Mouse (Mus musculus) hindbrain, embryonic 12.5 days (tissue): ENCODE measurements around the gene Efna4. TPM values are rescaled to one million over a fixed set of nuclear protein-coding genes. Genes with fewer than 3 reads are reported as not detected.

ENCODE experiments used
- ATAC-seq: fragments of 200-750 bp; cut with Nextera tagmentation; 2 replicates; pipeline ENCODE4 v1.8.0; 2017; ENCODE audit warnings: moderate TSS enrichment; ENCODE audit not compliant: low FRiP score
- H3K27ac ChIP-seq: fragments of 300-500 bp; sonication (generic); 2 replicates; pipeline ENCODE4 v1.5.1; 2016; ENCODE audit warnings: mild to moderate bottlenecking
- H3K27me3 ChIP-seq: fragments of 300-500 bp; sonication (generic); 2 replicates; pipeline ENCODE4 v1.6.1; 2016; ENCODE audit warnings: mild to moderate bottlenecking
- H3K36me3 ChIP-seq: fragments of 300-500 bp; sonication (generic); 2 replicates; pipeline ENCODE4 v1.6.1; 2016; ENCODE audit warnings: mild to moderate bottlenecking
- H3K4me1 ChIP-seq: fragments of 300-500 bp; sonication (generic); 2 replicates; pipeline ENCODE4 v1.6.1; 2016
- H3K4me2 ChIP-seq: fragments of 300-500 bp; sonication (generic); replicated peaks from 2 replicates; pipeline ENCODE4 v1.6.1; 2016; ENCODE audit warnings: mild to moderate bottlenecking
- H3K4me3 ChIP-seq: fragments of 300-500 bp; sonication (generic); 2 replicates; pipeline ENCODE4 v1.5.1; 2016; ENCODE audit warnings: mild to moderate bottlenecking
- H3K9ac ChIP-seq: fragments of 300-500 bp; sonication (generic); 2 replicates; pipeline ENCODE4 v1.6.1; 2016; ENCODE audit warnings: mild to moderate bottlenecking, moderate library complexity
- H3K9me3 ChIP-seq: fragments of 300-500 bp; sonication (generic); replicated peaks from 2 replicates; pipeline ENCODE4 v1.6.1; 2016; ENCODE audit warnings: mild to moderate bottlenecking
- whole genome bisulfite sequencing: fragments of 180-500 bp; shearing (Covaris S2); methylation state at CpG from one replicate; pipeline ENCODE4 v1.1.7; 2016; 5-methylcytosine and 5-hydroxymethylcytosine counted together
- polyA plus RNA-seq: library from polyadenylated mRNA; unstranded; fragments of >200 nt; fragmentation: Nextera tagmentation; extraction: Ambion mirVana; gene quantifications from 2 replicates; pipeline ENCODE4 v1.2.1, GENCODE M21; 2016

The Efna4 gene
- polyA plus RNA-seq, 1 experiment from 2014 or later = 20.5 TPM

DNA sequence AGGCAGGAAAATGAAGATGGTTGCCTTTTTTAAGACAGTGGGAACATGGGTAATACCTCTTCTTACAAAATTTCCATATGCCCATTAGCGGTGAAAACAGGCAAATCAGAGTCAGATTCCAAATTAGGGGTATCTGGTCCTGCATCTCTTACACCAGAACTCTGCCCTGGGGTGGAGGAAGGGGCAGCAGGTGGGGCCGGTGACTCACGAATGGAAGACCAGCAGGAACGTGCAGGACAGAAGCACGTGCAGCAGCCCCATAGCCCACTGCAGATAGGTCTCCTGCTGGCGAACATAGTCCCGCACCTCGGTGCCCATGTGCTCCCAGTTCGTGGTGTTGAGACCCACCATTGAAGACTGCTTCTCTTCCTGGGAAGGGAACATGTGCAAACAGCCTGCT lies 18.2 kb upstream of the Efna4 start:
- H3K4me3 ChIP-seq = no peak overlapping the region
- H3K9me3 ChIP-seq = no peaks in the 10 kb centered on the region
- H3K27ac ChIP-seq = no peak overlapping the region
- no peaks in the 10 kb centered on the region for H3K4me1 ChIP-seq
- ATAC-seq = no peak
- H3K36me3 ChIP-seq = no peaks in the 10 kb centered on the region
- WGBS = 70% methylated on average over 9 of the region's 9 CpGs
- no peak overlapping the region for H3K4me2 ChIP-seq
- H3K9ac ChIP-seq = no peak overlapping the region
- peaks cover 23% of the 10 kb centered on the region; the same call in 1 of the 2 replicates for H3K27me3 ChIP-seq

DNA sequence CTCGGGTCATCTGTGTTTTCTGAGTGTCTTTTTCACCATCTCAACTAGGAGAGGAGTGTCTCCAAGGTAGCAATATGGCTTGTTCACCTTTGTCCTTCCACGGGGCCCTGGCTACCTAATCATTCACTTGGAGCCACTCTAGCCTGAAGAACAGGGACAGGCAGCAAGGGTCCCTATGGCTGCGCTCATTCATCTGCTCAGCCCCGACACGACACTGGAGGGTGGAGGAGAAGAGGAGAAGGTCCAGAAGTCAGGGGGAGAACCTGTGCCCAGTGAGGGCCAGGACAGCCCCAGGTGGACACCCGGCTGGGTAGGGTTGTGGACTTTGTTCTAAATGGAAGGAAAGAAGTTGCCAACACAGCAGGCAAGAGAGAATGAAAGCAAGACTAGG lies 17.7 kb upstream of the Efna4 start:
- Histone ChIP-seq H3K9me3 (no peaks in the 10 kb centered on the region), H3K27ac (no peak overlapping the region), H3K9ac (no peak overlapping the region), H3K27me3 (peaks cover 25% of the 10 kb centered on the region), H3K36me3 (no peaks in the 10 kb centered on the region), H3K4me1 (peaks cover 3% of the 10 kb centered on the region), H3K4me3 (no peak overlapping the region), H3K4me2 (no peak overlapping the region)
- no peak for ATAC-seq
- WGBS = 80% methylated on average over 6 of the region's 6 CpGs

DNA sequence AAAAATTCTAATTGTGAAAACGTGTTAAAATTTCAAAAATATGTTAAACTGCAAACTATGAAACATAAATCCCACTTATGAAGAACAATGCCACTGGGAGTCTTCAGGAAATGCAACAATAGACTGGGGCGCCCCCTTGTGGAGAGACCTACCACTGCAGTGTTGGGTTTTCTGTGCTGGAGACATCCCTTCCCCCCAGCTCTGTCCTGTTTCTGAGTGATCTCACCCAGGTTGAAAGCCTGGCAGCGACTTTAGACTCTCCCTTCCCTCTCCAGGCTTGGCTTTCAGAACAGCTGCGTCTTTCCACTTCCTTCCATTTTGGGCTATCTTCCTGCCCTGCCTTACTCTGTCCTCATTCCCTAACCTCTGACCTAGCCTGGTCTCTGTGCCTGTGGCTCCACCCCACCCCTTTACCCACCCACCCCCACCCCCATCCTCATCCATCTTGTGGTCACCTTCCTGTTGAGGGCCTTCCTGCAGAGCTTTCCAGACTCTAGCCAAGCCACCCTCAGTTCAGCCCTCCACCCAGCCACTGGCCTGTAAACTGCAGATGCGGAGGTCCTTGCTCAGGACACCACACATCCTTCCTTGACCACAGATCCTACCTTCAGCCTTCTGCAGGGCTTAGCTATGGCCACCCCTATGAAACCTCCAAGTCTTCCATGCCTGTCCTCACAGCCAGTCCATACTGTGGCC lies 17.1 kb upstream of the Efna4 start:
- Histone ChIP-seq H3K9ac (no peak overlapping the region), H3K4me3 (no peak overlapping the region), H3K27me3 (peaks cover 29% of the 10 kb centered on the region), H3K36me3 (no peaks in the 10 kb centered on the region), H3K4me1 (peaks cover 8% of the 10 kb centered on the region), H3K9me3 (no peaks in the 10 kb centered on the region), H3K27ac (no peak overlapping the region), H3K4me2 (no peak overlapping the region)
- 21% methylated on average over 5 of the region's 5 CpGs for WGBS
- ATAC-seq = peak; percentile 31

DNA sequence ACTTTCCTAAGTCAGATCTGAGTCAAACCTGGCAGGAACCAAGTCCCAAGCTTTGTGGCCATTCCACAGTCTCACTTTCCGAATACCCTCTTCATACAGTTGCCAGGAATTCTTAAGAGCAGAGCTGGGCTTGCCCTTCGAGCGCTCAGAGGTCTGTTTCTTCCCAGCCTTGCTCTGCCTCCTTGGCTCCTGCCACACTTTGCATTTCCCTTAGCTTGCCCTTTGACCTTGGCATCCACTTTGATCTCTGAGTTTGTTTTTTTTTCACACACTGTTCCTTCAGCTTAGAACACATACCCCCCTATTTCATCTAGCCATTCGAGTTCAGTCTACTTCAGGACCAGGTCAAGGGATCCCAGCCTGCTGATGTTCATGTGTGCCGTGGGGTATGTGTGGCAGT lies 13.4 kb upstream of the Efna4 start:
- no peaks in the 10 kb centered on the region for H3K9me3 ChIP-seq
- 69% methylated on average over 5 of the region's 5 CpGs for WGBS
- peaks cover 42% of the 10 kb centered on the region for H3K27me3 ChIP-seq
- H3K9ac ChIP-seq = no peak overlapping the region
- H3K4me1 ChIP-seq = peaks cover 15% of the 10 kb centered on the region
- ATAC-seq = no peak
- H3K36me3 ChIP-seq = 0 out of 2 replicates have a peak, but pooled peaks cover 1% of the 10 kb centered on the region
- H3K4me2 ChIP-seq = no peak overlapping the region
- no peak overlapping the region for H3K27ac ChIP-seq
- no peak overlapping the region for H3K4me3 ChIP-seq

DNA sequence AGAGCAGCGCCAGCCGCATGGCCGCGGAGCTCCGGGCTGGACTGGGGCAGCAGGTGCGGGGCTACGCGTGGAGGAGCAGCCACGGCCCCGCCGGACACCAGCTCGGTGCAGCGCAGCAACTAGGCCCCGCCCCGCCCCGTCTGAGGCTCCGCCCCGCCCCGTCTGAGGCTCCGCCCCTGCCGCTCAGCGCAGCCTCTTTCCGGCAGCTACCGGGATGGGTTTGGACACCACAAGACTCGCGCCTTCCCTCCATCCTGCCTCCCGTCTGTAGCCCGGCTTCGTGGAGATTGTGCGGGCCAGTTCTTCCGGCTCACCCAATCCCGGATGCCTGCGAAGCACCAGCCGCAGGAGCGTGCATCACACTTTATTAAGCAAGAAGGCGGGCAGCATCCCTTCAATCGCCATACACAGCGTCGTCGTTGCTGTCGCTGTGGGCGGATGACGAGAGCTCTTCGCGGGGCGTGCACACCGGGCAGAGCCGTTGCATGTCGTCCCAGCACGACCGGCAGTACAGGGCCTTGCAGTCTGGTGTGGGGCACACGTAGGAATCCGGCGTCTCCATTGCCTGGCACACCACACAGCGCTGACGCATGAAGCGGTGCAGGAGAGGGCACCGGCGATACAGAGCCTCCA lies 12.2 kb upstream of the Efna4 start, which contains the start of gene Adam15:
Gene Adam15, minus strand, starts transcription at position 128 of the 633 bp plus-strand sequence.
- peak within 1 kb of the TSS; percentile 64 for H3K9ac ChIP-seq
- peaks cover 15% of the 10 kb centered on the region for H3K4me1 ChIP-seq
- ATAC-seq = peak; percentile 93
- peak within 1 kb of the TSS; percentile 78 for H3K27ac ChIP-seq
- peak within 1 kb of the TSS; percentile 60 for H3K4me3 ChIP-seq
- peaks cover 39% of the 10 kb centered on the region for H3K27me3 ChIP-seq
- 1% methylated on average over 56 of the region's 59 CpGs for WGBS
- H3K4me2 ChIP-seq = peak within 1 kb of the TSS; percentile 94
- 0 out of 2 replicates have a peak, but pooled peaks cover 7% of the 10 kb centered on the region for H3K36me3 ChIP-seq
- H3K9me3 ChIP-seq = no peaks in the 10 kb centered on the region

DNA sequence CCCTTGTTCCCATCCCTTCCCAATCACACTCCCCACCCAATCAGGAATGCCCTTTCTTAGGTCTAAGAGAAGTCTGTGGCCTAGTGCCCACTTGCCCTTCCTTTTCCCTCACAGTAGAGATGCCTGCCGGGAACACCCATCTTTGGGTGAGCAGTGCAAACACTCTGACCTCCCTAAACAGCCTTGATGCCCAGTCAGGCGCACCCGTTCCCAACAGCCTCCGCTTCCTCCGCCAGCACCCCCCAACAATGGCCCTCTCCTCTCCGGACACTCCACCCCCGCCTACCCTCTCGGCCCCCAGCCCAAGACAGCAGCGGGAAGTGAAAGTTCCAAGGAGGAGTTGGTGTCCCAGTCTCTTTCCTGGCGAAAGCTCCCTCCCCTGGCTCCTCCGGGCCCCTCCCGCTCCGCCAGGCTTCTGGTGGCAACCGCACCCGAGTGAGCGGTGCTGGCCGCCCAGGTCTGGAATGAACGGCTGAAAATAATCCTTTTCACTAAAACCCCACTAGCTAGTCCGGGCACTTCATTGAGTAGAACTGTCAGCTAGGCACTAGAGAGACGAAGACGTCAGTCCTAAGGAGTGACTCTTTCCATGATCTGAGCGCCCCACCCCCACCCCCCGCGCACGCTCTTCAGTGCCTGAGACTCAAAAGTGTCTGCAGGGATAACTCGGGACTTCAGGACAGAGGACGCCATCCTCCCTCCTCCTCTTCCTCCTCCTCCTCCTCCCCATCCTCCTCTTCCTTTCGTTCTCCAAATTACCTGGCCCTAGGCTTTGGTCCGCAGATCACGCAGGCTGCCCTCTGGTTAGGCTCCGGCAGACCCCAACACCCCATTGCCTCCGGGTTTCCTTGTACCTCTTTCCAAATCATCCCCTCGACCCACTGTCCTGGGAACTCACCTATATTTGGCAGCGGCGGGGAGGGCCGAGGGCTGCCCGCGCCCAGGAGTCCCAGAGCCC lies 11.4 kb upstream of the Efna4 start:
- Histone ChIP-seq H3K27me3 (peaks cover 39% of the 10 kb centered on the region), H3K4me2 (peak overlapping the region; percentile 94), H3K4me1 (peaks cover 15% of the 10 kb centered on the region), H3K9me3 (no peaks in the 10 kb centered on the region), H3K9ac (peak overlapping the region; percentile 64), H3K4me3 (peak overlapping the region; percentile 60), H3K27ac (peak overlapping the region; percentile 78), H3K36me3 (0 out of 2 replicates have a peak, but pooled peaks cover 7% of the 10 kb centered on the region)
- WGBS = under 1% methylated on average over 38 of the region's 38 CpGs
- ATAC-seq = peak; percentile 29; the same call in 1 of the 2 replicates

DNA sequence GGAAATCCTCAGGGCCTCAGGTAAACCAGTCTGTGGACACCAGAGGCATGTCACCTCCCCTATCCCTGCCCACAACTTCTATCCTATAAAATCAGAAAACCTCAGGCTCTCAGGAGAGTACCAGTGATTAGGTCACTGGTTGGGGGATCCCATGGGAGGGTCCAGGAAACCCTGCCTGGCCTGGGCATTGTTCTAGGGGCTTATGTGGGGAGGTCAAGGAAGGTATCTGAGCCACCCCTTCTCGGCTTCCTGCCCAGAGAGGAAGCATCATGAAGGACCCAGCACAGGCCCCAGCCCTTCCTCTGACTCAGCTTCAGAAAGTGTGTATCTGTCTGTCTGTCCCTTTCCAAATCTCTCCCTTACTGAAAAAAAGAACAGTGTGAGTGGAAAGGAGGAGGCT lies 10.1 kb upstream of the Efna4 start:
- Histone ChIP-seq H3K9me3 (no peaks in the 10 kb centered on the region), H3K27me3 (peaks cover 32% of the 10 kb centered on the region), H3K27ac (no peak overlapping the region), H3K36me3 (peaks cover 16% of the 10 kb centered on the region; the same call in 1 of the 2 replicates), H3K4me2 (no peak overlapping the region), H3K4me3 (no peak overlapping the region), H3K9ac (no peak overlapping the region), H3K4me1 (peaks cover 15% of the 10 kb centered on the region)
- 55% methylated on average over 1 of the region's 1 CpGs for WGBS
- no peak for ATAC-seq

DNA sequence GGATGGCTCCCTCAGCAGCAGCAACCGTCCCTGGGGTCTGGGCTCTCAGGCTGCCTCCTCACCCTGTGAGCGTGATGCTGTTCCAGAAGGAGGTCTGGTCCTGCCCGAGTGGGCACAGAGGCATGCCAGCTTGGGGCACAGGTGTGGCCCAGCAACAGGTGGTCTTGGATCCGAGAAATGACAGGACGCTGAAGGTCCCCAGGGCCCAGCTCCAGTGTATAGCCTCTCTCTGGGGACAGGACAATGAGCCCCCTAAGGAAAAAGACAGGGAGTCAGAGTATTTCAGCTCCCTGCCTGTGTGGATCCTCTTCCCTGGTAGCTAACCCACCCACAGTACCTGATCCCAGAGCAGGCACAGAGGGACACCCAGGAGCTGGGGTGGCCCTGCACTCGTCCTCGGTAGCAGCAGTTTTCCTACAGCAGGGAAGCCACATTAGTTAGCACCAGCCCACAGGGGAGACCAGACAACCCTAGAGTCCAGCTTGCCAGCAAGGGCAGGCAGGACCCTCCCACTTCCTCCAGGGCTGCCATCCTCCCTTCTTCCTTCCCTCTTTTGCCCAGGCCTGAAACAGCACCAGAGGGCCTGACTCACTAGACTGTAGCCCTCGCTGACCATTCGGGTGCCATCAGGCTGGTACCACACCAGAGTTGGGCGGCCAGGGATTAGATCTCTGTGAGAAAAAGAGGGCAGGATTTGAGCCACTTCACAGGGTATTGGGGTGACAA lies 9.2 kb upstream of the Efna4 start:
- peaks cover 15% of the 10 kb centered on the region for H3K4me1 ChIP-seq
- WGBS = 84% methylated on average over 10 of the region's 10 CpGs
- H3K4me3 ChIP-seq = no peak overlapping the region
- H3K9ac ChIP-seq = no peak overlapping the region
- H3K27ac ChIP-seq = no peak overlapping the region
- H3K27me3 ChIP-seq = peaks cover 23% of the 10 kb centered on the region
- no peaks in the 10 kb centered on the region for H3K9me3 ChIP-seq
- ATAC-seq = no peak
- no peak overlapping the region for H3K4me2 ChIP-seq
- H3K36me3 ChIP-seq = peaks cover 16% of the 10 kb centered on the region; the same call in 1 of the 2 replicates

DNA sequence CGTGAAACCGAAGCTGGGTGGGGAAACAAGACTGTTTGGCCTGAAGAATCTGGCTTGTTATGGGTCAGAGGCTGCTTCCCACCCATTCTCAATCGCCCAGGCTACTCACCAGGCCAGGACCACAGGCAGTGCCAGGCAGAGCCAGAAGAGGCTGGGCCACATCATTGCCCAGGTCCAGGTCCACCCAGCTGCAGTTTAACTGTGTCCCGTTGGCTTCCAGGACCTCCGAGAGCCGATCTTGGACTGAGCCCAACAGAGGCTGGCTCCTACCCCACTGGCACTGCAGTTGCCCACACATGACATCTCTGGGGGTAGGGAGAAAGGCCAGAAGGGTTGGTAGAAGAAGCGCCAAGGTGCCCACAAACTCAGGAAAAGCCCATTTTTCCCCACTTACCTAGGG lies 5.5 kb upstream of the Efna4 start:
- Histone ChIP-seq H3K4me2 (no peak overlapping the region), H3K9ac (no peak overlapping the region), H3K27ac (no peak overlapping the region), H3K36me3 (peaks cover 16% of the 10 kb centered on the region; the same call in 1 of the 2 replicates), H3K4me1 (peaks cover 17% of the 10 kb centered on the region), H3K9me3 (no peaks in the 10 kb centered on the region), H3K4me3 (no peak overlapping the region), H3K27me3 (peaks cover 10% of the 10 kb centered on the region)
- 90% methylated on average over 7 of the region's 7 CpGs for WGBS
- ATAC-seq = no peak

DNA sequence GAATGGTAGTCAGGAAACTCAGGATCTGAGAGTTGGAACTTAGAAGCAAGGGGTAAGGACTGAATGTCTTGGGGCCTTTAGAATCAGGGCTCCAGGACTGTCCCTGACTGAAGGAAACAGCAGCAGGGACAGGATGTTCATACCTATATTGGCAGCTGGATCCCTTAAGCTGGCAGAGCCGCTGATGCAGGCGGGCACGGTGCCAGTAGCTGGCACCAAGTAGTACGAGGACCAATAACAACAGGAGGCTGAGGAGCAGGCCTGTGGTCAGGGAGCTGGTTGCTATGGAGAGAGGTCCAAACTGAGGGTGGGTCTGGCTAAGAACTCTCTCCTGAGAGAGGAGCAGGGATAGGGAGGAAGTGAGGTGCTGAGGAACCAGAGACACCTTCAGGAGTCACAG lies 4.0 kb upstream of the Efna4 start:
- ATAC-seq = no peak
- peaks cover 24% of the 10 kb centered on the region for H3K4me1 ChIP-seq

DNA sequence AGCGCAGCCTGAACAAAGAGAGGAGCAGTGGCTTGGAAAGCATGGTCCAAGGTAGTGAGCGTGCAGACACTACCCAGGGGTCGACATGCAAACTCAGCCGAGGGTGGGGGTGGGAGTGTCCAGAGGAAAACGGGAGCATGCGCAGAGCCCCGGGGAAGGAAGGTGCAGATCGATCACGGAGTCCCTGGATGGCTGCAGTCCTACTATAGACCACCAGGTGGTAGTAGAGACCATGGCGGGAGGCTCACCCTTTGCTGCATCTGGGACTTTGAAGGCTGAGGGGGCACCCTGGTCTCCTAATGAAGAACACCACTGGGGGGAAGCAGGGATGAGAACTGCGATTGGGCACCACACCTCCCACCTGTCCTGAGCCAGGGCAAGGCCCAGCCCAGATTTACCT lies 2.6 kb upstream of the Efna4 start:
- Histone ChIP-seq H3K4me1 (peaks cover 36% of the 10 kb centered on the region), H3K27me3 (no peaks in the 10 kb centered on the region), H3K4me2 (peak overlapping the region; percentile 69), H3K27ac (no peak overlapping the region), H3K9me3 (no peaks in the 10 kb centered on the region), H3K9ac (peak overlapping the region; percentile 52), H3K4me3 (peak overlapping the region; percentile 26), H3K36me3 (peaks cover 9% of the 10 kb centered on the region; the same call in 1 of the 2 replicates)
- ATAC-seq = peak; percentile 18; the same call in 1 of the 2 replicates
- 3% methylated on average over 11 of the region's 11 CpGs for WGBS

More for the DNA sequence above, 4.0 kb upstream of the Efna4 start:
- Histone ChIP-seq H3K9ac (no peak overlapping the region), H3K27ac (no peak overlapping the region), H3K27me3 (no peaks in the 10 kb centered on the region), H3K4me2 (no peak overlapping the region), H3K36me3 (peaks cover 16% of the 10 kb centered on the region; the same call in 1 of the 2 replicates), H3K9me3 (no peaks in the 10 kb centered on the region), H3K4me3 (no peak overlapping the region)
- 89% methylated on average over 4 of the region's 4 CpGs for WGBS
